Mouse (Mus musculus) kidney, postnatal 0 days (tissue): ENCODE data around the gene Ranbp1. TPM values are rescaled to one million over a fixed set of nuclear protein-coding genes. Genes with fewer than 3 reads are reported as not detected.

Source experiments
- ATAC-seq: fragments of 200-750 bp; cut with Nextera tagmentation; replicated peaks from 2 replicates; pipeline ENCODE4 v1.8.0; 2017; ENCODE audit warnings: low read depth, moderate number of reproducible peaks, moderate TSS enrichment, moderate library complexity; ENCODE audit not compliant: low FRiP score
- DNase-seq: peaks from one replicate; pipeline ENCODE4 v3.0.0-alpha.2; 2016; ENCODE audit warnings: low spot score
- H3K27ac ChIP-seq: fragments of 300-500 bp; sonication (generic); 2 replicates; pipeline ENCODE4 v1.5.1; 2014; ENCODE audit warnings: mild to moderate bottlenecking
- H3K27me3 ChIP-seq: fragments of 300-500 bp; sonication (generic); 2 replicates; pipeline ENCODE4 v1.6.1; 2014; ENCODE audit warnings: low read length, mixed read lengths; ENCODE audit not compliant: insufficient read depth
- H3K36me3 ChIP-seq: fragments of 300-500 bp; sonication (generic); 2 replicates; pipeline ENCODE4 v1.6.1; 2014; ENCODE audit warnings: low read length, mixed read lengths; ENCODE audit not compliant: insufficient read depth
- H3K4me1 ChIP-seq: fragments of 300-500 bp; sonication (generic); replicated peaks from 2 replicates; pipeline ENCODE4 v1.6.1; 2014; ENCODE audit warnings: antibody characterized with exemption, low read length, mixed read lengths; ENCODE audit not compliant: insufficient read depth
- H3K4me2 ChIP-seq: fragments of 300-500 bp; sonication (generic); 2 replicates; pipeline ENCODE4 v1.6.1; 2014; ENCODE audit warnings: mild to moderate bottlenecking, low read length, moderate library complexity, mixed read lengths
- H3K4me3 ChIP-seq: fragments of 300-500 bp; sonication (generic); replicated peaks from 2 replicates; pipeline ENCODE4 v1.5.1; 2014; ENCODE audit warnings: low read depth, low read length
- H3K9ac ChIP-seq: fragments of 300-500 bp; sonication (generic); 2 replicates; pipeline ENCODE4 v1.6.1; 2014; ENCODE audit warnings: low read depth, low read length
- H3K9me3 ChIP-seq: fragments of 300-500 bp; sonication (generic); replicated peaks from 2 replicates; pipeline ENCODE4 v1.6.1; 2016; ENCODE audit warnings: low read length, inconsistent platforms, mixed read lengths
- CTCF ChIP-seq: IDR thresholded peaks from 2 replicates; pipeline ENCODE4 v1.5.1; 2016; ENCODE audit warnings: antibody characterized with exemption, low read depth, mild to moderate bottlenecking, moderate library complexity
- WGBS: fragments of 180-500 bp; shearing (Covaris S2); extraction: QIAGEN DNeasy Blood & Tissue Kit; methylation state at CpG from one replicate; pipeline ENCODE4 v1.1.7; 2014; 5-methylcytosine and 5-hydroxymethylcytosine counted together
- polyA plus RNA-seq: library from polyadenylated mRNA; unstranded; fragments of >200 nt; fragmentation: Nextera tagmentation; extraction: Ambion mirVana; gene quantifications from 2 replicates; pipeline ENCODE4 v1.2.1, GENCODE M21; 2015

Ranbp1 gene
- polyA plus RNA-seq, 1 experiment from 2014 or later = 457 TPM

GRCm38 (mm10) chr16:18230617-18231016 lies 17.9 kb downstream of the Ranbp1 start:
- H3K9ac ChIP-seq = no peak overlapping the region
- ATAC-seq (no peak), DNase-seq (no peak)
- no peak overlapping the region for H3K27ac ChIP-seq
- H3K4me3 ChIP-seq = no peak overlapping the region
- H3K4me2 ChIP-seq = no peak overlapping the region
- H3K36me3 ChIP-seq = peaks cover 19% of the 10 kb centered on the region
- no peaks in the 10 kb centered on the region for H3K9me3 ChIP-seq
- no peak for TF ChIP-seq CTCF
- WGBS = 88% methylated on average over 6 of the region's 6 CpGs
- H3K4me1 ChIP-seq = peaks cover 20% of the 10 kb centered on the region
- no peaks in the 10 kb centered on the region for H3K27me3 ChIP-seq

- no peak overlapping the region for H3K9ac ChIP-seq
- no peak overlapping the region for H3K4me2 ChIP-seq
- no peaks in the 10 kb centered on the region for H3K27me3 ChIP-seq
- H3K27ac ChIP-seq = no peak overlapping the region
- peaks cover 20% of the 10 kb centered on the region for H3K4me1 ChIP-seq
- DNase-seq = no peak
- TF ChIP-seq CTCF = no peak
- peaks cover 27% of the 10 kb centered on the region for H3K36me3 ChIP-seq
- WGBS = 65% methylated on average over 11 of the region's 11 CpGs
- H3K9me3 ChIP-seq = no peaks in the 10 kb centered on the region
- ATAC-seq = no peak
- H3K4me3 ChIP-seq = no peak overlapping the region
Observed at GRCm38 (mm10) chr16:18229622-18230021, 18.9 kb downstream of the Ranbp1 start.

GRCm38 (mm10) chr16:18228856-18229255 lies 19.7 kb downstream of the Ranbp1 start:
- Histone ChIP-seq H3K36me3 (peaks cover 35% of the 10 kb centered on the region), H3K4me2 (no peak overlapping the region), H3K4me1 (peaks cover 15% of the 10 kb centered on the region), H3K9ac (no peak overlapping the region), H3K27me3 (no peaks in the 10 kb centered on the region), H3K4me3 (no peak overlapping the region), H3K9me3 (no peaks in the 10 kb centered on the region), H3K27ac (no peak overlapping the region)
- no peak for TF ChIP-seq CTCF
- no peak for DNase-seq
- WGBS = 84% methylated on average over 4 of the region's 4 CpGs
- ATAC-seq = no peak

- no peak overlapping the region for H3K4me2 ChIP-seq
- no peak overlapping the region for H3K4me3 ChIP-seq
- H3K27ac ChIP-seq = no peak overlapping the region
- DNase-seq (no peak), ATAC-seq (no peak)
- H3K9ac ChIP-seq = no peak overlapping the region
- WGBS = 90% methylated on average over 20 of the region's 20 CpGs
- no peaks in the 10 kb centered on the region for H3K9me3 ChIP-seq
- H3K4me1 ChIP-seq = peaks cover 7% of the 10 kb centered on the region; the same call in 1 of the 2 replicates
- no peak for TF ChIP-seq CTCF
- no peaks in the 10 kb centered on the region for H3K27me3 ChIP-seq
- H3K36me3 ChIP-seq = peaks cover 43% of the 10 kb centered on the region
Observed at GRCm38 (mm10) chr16:18227897-18228422, 20.6 kb downstream of the Ranbp1 start.

GRCm38 (mm10) chr16:18227187-18227586 lies 21.3 kb downstream of the Ranbp1 start:
- no peak overlapping the region for H3K27ac ChIP-seq
- no peaks in the 10 kb centered on the region for H3K9me3 ChIP-seq
- DNase-seq = no peak
- no peak overlapping the region for H3K4me2 ChIP-seq
- H3K9ac ChIP-seq = no peak overlapping the region
- ATAC-seq = no peak
- TF ChIP-seq CTCF = no peak
- H3K4me1 ChIP-seq = peaks cover 7% of the 10 kb centered on the region; the same call in 1 of the 2 replicates
- peaks cover 48% of the 10 kb centered on the region for H3K36me3 ChIP-seq
- H3K4me3 ChIP-seq = no peak overlapping the region
- 90% methylated on average over 13 of the region's 13 CpGs for WGBS
- no peaks in the 10 kb centered on the region for H3K27me3 ChIP-seq

- Histone ChIP-seq H3K4me3 (no peak overlapping the region), H3K36me3 (peaks cover 39% of the 10 kb centered on the region), H3K27me3 (no peaks in the 10 kb centered on the region), H3K9me3 (no peaks in the 10 kb centered on the region), H3K4me2 (no peak overlapping the region), H3K4me1 (peaks cover 7% of the 10 kb centered on the region), H3K9ac (no peak overlapping the region), H3K27ac (no peak overlapping the region)
- 78% methylated on average over 11 of the region's 11 CpGs for WGBS
- no peak for DNase-seq
- no peak for TF ChIP-seq CTCF
- ATAC-seq = no peak
Observed at GRCm38 (mm10) chr16:18222188-18222587, 26.3 kb downstream of the Ranbp1 start.

- no peak overlapping the region for H3K4me2 ChIP-seq
- peaks cover 36% of the 10 kb centered on the region for H3K36me3 ChIP-seq
- no peak for DNase-seq
- H3K27ac ChIP-seq = no peak overlapping the region
- H3K9ac ChIP-seq = no peak overlapping the region
- no peaks in the 10 kb centered on the region for H3K9me3 ChIP-seq
- no peak overlapping the region for H3K4me3 ChIP-seq
- peaks cover 7% of the 10 kb centered on the region for H3K4me1 ChIP-seq
- no peak for ATAC-seq
- 0 out of 2 replicates have a peak, but pooled peaks have one; percentile 11 for TF ChIP-seq CTCF
- H3K27me3 ChIP-seq = no peaks in the 10 kb centered on the region
- WGBS = 68% methylated on average over 10 of the region's 11 CpGs
Observed at GRCm38 (mm10) chr16:18221543-18221898, 27.0 kb downstream of the Ranbp1 start.
